Mouse (Mus musculus): ENCODE measurements at regions not wholly inside any gene's neighbourhood (a gene's known extent, or its start where the extent isn't known, plus 50 kb on each side); places are given as distances from the start of the nearest gene placed in this dataset.
A peak's percentile ranks its signal among the peaks of the same experiment; 100 is the strongest.

DNA sequence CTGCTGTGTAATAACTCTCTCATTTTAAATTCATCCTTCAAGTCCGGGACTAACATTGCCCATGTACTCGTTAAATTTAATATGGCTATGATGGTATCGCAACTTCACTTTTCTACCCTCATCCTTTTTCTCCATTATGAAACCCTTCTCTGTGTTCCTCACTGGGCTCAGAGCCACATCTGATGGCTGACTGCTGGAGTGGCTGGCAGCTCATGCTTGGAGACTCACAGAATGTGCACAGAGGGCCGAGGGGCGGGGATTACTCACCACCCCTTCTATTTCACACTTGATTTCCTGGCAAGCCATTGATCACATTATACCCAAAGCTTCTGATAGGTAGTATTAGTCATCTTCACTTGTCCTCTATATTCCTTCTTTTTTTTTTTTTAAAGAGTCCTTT, 81.1 kb upstream of the Vwde start:
- Histone ChIP-seq H3K27me3 (ENCODE audit: control insufficient read depth, insufficient read depth, low read length) (no peaks in the 10 kb centered on the region), H3K4me2 (ENCODE audit: low read depth, severe bottlenecking) (no peak overlapping the region), H3K4me3 (ENCODE audit: low read depth, low read length) (no peak overlapping the region), H3K36me3 (ENCODE audit: control insufficient read depth, insufficient read depth, low read length) (no peaks in the 10 kb centered on the region), H3K9ac (ENCODE audit: low read length) (no peak overlapping the region), H3K9me3 (ENCODE audit: control insufficient read depth, low read length) (no peaks in the 10 kb centered on the region), H3K4me1 (ENCODE audit: control insufficient read depth, insufficient read depth, low read length) (no peaks in the 10 kb centered on the region), H3K27ac (replicated peaks; ENCODE audit: low read depth, low read length) (no peak overlapping the region)
- WGBS, result 86% methylated on average over 5 of the region's 5 CpGs
- DNase-seq (ENCODE audit: low spot score), result no peak
- ATAC-seq (ENCODE audit: insufficient number of reproducible peaks, low FRiP score, low TSS enrichment, low read depth), result no peak

DNA sequence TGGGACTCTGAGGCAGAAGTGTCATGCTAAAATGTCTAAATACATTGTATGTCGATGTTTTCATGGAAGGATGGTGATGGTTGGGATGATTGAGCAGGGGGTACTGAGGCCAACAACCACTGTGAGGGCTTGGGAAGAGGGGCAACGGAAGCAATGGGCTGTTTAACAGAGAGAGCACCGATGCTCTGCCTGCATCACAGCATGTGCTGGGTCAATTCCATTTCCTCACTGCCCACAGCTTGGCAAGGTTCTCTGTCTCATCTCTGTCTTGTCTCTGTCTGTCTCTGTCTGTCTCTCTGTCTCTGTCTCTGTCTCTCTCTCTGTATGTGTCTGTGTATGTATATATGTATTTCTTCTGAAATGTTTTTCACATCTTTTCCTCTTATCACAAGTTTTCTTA, 73.4 kb upstream of the Vwde start:
- no peak overlapping the region for H3K4me3 ChIP-seq (ENCODE audit: low read depth, low read length)
- no peaks in the 10 kb centered on the region for H3K36me3 ChIP-seq (ENCODE audit: control insufficient read depth, insufficient read depth, low read length)
- no peak overlapping the region for H3K9ac ChIP-seq (ENCODE audit: low read length)
- H3K27ac ChIP-seq (replicated peaks; ENCODE audit: low read depth, low read length), result no peak overlapping the region
- H3K27me3 ChIP-seq (ENCODE audit: control insufficient read depth, insufficient read depth, low read length), result no peaks in the 10 kb centered on the region
- no peak for DNase-seq (ENCODE audit: low spot score)
- H3K9me3 ChIP-seq (ENCODE audit: control insufficient read depth, low read length), result no peaks in the 10 kb centered on the region
- no peaks in the 10 kb centered on the region for H3K4me1 ChIP-seq (ENCODE audit: control insufficient read depth, insufficient read depth, low read length)
- 85% methylated on average over 3 of the region's 3 CpGs for WGBS
- no peak overlapping the region for H3K4me2 ChIP-seq (ENCODE audit: low read depth, severe bottlenecking)
- no peak for ATAC-seq (ENCODE audit: insufficient number of reproducible peaks, low FRiP score, low TSS enrichment, low read depth)

DNA sequence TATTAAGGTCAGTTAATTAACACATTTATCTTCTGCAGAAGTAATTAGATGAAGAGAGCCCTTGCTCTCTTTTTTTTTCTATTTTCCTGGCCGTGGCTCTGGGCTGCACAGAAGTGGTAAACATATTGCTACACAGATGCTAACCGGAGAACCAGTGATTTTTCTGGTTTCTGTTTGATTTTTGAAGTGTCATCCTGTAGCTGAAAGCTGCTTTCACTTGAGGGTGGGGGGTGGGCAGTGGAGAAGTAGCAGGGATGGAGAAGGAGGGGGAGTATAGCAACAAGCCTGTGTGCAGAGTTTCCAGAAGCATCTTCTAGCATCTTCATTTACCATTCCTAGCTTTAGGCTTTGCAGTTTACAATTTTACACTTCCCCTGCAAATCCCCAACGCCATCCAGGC, 72.3 kb upstream of the Vwde start:
- Histone ChIP-seq H3K27ac (replicated peaks; ENCODE audit: low read depth, low read length) (no peak overlapping the region), H3K9me3 (ENCODE audit: control insufficient read depth, low read length) (no peaks in the 10 kb centered on the region), H3K9ac (ENCODE audit: low read length) (no peak overlapping the region), H3K27me3 (ENCODE audit: control insufficient read depth, insufficient read depth, low read length) (no peaks in the 10 kb centered on the region), H3K4me1 (ENCODE audit: control insufficient read depth, insufficient read depth, low read length) (no peaks in the 10 kb centered on the region), H3K4me3 (ENCODE audit: low read depth, low read length) (no peak overlapping the region), H3K4me2 (ENCODE audit: low read depth, severe bottlenecking) (no peak overlapping the region), H3K36me3 (ENCODE audit: control insufficient read depth, insufficient read depth, low read length) (no peaks in the 10 kb centered on the region)
- no peak for DNase-seq (ENCODE audit: low spot score)
- no peak for ATAC-seq (ENCODE audit: insufficient number of reproducible peaks, low FRiP score, low TSS enrichment, low read depth)
- 73% methylated on average over 3 of the region's 3 CpGs for WGBS

DNA sequence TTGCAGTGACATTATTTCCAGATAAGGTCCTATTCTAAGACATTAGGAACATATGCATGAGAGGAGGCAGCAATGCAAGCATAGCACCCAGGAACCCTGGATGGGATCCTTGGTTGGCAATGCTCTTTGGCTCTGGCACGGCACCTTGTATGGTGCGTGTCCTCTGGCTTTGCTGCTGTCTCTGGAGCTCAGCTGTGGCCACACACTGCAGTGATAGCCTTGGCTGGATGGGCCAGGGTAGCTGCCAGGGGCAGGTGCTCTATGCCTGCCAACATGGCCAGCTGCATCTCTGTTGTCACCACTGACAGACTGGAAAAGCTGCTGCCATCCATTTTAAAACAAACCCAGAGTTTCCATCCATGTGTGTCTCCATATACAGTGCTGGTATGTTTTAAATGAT, 71.3 kb upstream of the Vwde start:
- Histone ChIP-seq H3K9ac (ENCODE audit: low read length) (no peak overlapping the region), H3K4me2 (ENCODE audit: low read depth, severe bottlenecking) (no peak overlapping the region), H3K4me1 (ENCODE audit: control insufficient read depth, insufficient read depth, low read length) (no peaks in the 10 kb centered on the region), H3K27ac (replicated peaks; ENCODE audit: low read depth, low read length) (no peak overlapping the region), H3K4me3 (ENCODE audit: low read depth, low read length) (no peak overlapping the region), H3K27me3 (ENCODE audit: control insufficient read depth, insufficient read depth, low read length) (no peaks in the 10 kb centered on the region), H3K9me3 (ENCODE audit: control insufficient read depth, low read length) (no peaks in the 10 kb centered on the region), H3K36me3 (ENCODE audit: control insufficient read depth, insufficient read depth, low read length) (no peaks in the 10 kb centered on the region)
- DNase-seq (ENCODE audit: low spot score) (no peak), ATAC-seq (ENCODE audit: insufficient number of reproducible peaks, low FRiP score, low TSS enrichment, low read depth) (no peak)
- 87% methylated on average over 2 of the region's 2 CpGs for WGBS

DNA sequence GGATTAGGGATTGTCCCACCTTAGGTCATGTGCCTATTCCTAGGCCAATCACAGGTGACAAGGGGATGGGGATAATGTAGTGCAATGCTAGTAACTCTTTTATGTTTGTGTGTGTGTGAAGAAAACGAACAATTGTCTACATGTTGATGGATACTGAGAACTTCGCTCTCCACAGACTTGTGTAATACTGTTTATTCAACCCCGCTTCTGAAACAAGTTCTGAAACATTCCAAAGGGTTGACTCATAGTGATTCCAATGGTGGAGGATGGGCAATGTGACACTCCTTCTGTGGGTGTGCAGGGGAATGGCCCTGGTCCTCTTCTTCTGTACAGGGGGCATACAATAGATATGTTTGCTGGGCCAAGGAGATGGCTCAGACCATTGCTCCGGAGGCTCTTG, 69.6 kb upstream of the Vwde start:
- Histone ChIP-seq H3K36me3 (ENCODE audit: control insufficient read depth, insufficient read depth, low read length) (no peaks in the 10 kb centered on the region), H3K9me3 (ENCODE audit: control insufficient read depth, low read length) (no peaks in the 10 kb centered on the region), H3K27ac (replicated peaks; ENCODE audit: low read depth, low read length) (no peak overlapping the region), H3K4me3 (ENCODE audit: low read depth, low read length) (no peak overlapping the region), H3K4me1 (ENCODE audit: control insufficient read depth, insufficient read depth, low read length) (no peaks in the 10 kb centered on the region), H3K4me2 (ENCODE audit: low read depth, severe bottlenecking) (no peak overlapping the region), H3K9ac (ENCODE audit: low read length) (no peak overlapping the region), H3K27me3 (ENCODE audit: control insufficient read depth, insufficient read depth, low read length) (no peaks in the 10 kb centered on the region)
- DNase-seq (ENCODE audit: low spot score) (no peak), ATAC-seq (ENCODE audit: insufficient number of reproducible peaks, low FRiP score, low TSS enrichment, low read depth) (no peak)
- 85% methylated on average over 4 of the region's 4 CpGs for WGBS

DNA sequence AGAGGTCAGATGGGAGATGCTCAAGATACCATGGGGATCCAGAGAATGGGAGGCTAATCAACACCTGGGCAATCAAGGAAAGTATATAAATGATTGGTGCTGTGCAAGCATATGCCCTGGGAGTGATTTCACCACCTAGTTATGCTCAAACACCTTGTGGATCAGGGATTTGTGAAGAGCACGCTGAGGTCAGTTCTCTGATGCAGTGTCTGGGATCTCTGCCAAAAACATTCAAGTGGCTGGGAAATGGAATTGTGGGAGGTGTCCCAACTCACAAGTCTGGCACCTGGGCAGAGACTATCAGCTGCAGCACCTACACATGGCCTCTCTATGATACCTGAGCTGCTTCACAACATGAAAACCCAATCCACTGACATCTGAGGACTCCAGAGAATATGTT, 63.7 kb upstream of the Vwde start:
- WGBS, result 83% methylated on average over 1 of the region's 1 CpGs
- DNase-seq (ENCODE audit: low spot score), result no peak
- H3K27ac ChIP-seq (replicated peaks; ENCODE audit: low read depth, low read length), result no peak overlapping the region
- H3K4me1 ChIP-seq (ENCODE audit: control insufficient read depth, insufficient read depth, low read length), result no peaks in the 10 kb centered on the region
- H3K9me3 ChIP-seq (ENCODE audit: control insufficient read depth, low read length), result no peaks in the 10 kb centered on the region
- ATAC-seq (ENCODE audit: insufficient number of reproducible peaks, low FRiP score, low TSS enrichment, low read depth), result no peak
- no peak overlapping the region for H3K4me3 ChIP-seq (ENCODE audit: low read depth, low read length)
- H3K4me2 ChIP-seq (ENCODE audit: low read depth, severe bottlenecking), result no peak overlapping the region
- H3K27me3 ChIP-seq (ENCODE audit: control insufficient read depth, insufficient read depth, low read length), result no peaks in the 10 kb centered on the region
- no peaks in the 10 kb centered on the region for H3K36me3 ChIP-seq (ENCODE audit: control insufficient read depth, insufficient read depth, low read length)
- H3K9ac ChIP-seq (ENCODE audit: low read length), result no peak overlapping the region

DNA sequence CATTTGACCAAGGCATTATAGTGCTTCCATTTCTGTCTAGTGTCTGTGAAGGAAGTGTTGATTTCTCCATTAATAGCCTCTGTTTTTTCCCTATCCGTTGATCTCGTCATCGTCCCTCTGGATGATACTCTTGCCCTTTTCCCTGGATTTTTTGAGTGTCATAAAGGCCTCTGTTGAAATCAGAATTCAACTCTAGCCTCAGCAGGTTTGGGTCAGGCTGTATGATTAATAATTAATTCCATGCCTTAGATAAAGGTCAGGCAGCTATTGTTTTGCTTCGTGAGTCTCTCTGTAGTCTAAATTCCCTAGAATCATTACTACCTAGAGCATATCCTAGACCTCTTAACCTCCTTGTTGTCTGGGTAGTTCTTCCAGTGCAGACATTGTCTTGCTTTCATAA, 63.0 kb upstream of the Vwde start:
- H3K4me3 ChIP-seq (ENCODE audit: low read depth, low read length), result no peak overlapping the region
- no peak overlapping the region for H3K4me2 ChIP-seq (ENCODE audit: low read depth, severe bottlenecking)
- H3K4me1 ChIP-seq (ENCODE audit: control insufficient read depth, insufficient read depth, low read length), result no peaks in the 10 kb centered on the region
- DNase-seq (ENCODE audit: low spot score) (no peak), ATAC-seq (ENCODE audit: insufficient number of reproducible peaks, low FRiP score, low TSS enrichment, low read depth) (no peak)
- 91% methylated on average over 4 of the region's 4 CpGs for WGBS
- no peak overlapping the region for H3K27ac ChIP-seq (replicated peaks; ENCODE audit: low read depth, low read length)
- H3K27me3 ChIP-seq (ENCODE audit: control insufficient read depth, insufficient read depth, low read length), result no peaks in the 10 kb centered on the region
- no peak overlapping the region for H3K9ac ChIP-seq (ENCODE audit: low read length)
- no peaks in the 10 kb centered on the region for H3K36me3 ChIP-seq (ENCODE audit: control insufficient read depth, insufficient read depth, low read length)
- H3K9me3 ChIP-seq (ENCODE audit: control insufficient read depth, low read length), result no peaks in the 10 kb centered on the region

DNA sequence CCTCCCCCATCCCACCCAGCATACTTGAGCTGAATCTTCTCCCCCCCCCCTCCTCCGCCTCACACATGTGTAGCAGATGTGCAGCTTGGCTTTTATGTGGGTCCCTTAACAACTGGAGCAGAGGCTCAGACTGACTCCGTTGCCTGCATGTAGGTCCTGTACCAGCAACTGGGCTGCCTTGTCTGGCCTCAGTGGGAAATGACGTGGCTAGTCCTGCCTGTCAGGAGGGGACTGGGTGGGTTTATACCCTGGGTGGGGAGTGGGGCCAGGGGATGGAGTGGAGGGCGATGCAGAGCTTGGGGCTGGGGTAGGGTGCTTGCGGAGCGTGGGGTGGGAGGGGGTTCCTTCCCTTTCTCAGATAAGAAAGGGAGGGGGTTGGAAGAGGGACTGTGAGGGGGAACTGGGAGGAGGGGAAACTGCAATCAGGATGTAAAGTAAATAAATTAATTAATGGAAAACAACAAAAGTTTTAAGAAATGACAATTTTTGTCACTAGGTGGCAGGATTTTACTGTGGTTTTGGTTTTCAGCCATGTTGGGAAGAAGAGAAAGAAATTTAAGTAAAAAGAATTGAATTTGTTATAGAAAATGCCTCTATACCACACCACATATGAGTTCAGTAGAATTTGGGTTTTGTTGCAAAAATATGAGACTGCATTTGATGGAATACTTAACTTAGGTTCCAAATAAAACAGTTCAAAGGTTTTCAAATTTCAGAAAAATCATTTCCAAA, 61.9 kb upstream of the Vwde start:
- Histone ChIP-seq H3K36me3 (ENCODE audit: control insufficient read depth, insufficient read depth, low read length) (no peaks in the 10 kb centered on the region), H3K4me1 (ENCODE audit: control insufficient read depth, insufficient read depth, low read length) (no peaks in the 10 kb centered on the region), H3K9me3 (ENCODE audit: control insufficient read depth, low read length) (no peaks in the 10 kb centered on the region), H3K4me3 (ENCODE audit: low read depth, low read length) (no peak overlapping the region), H3K4me2 (ENCODE audit: low read depth, severe bottlenecking) (no peak overlapping the region), H3K27ac (replicated peaks; ENCODE audit: low read depth, low read length) (no peak overlapping the region), H3K9ac (ENCODE audit: low read length) (no peak overlapping the region), H3K27me3 (ENCODE audit: control insufficient read depth, insufficient read depth, low read length) (no peaks in the 10 kb centered on the region)
- peak; percentile 23 for DNase-seq (ENCODE audit: low spot score)
- ATAC-seq (ENCODE audit: insufficient number of reproducible peaks, low FRiP score, low TSS enrichment, low read depth), result peak; percentile 52; the same call in 1 of the 2 replicates
- 48% methylated on average over 6 of the region's 6 CpGs for WGBS

DNA sequence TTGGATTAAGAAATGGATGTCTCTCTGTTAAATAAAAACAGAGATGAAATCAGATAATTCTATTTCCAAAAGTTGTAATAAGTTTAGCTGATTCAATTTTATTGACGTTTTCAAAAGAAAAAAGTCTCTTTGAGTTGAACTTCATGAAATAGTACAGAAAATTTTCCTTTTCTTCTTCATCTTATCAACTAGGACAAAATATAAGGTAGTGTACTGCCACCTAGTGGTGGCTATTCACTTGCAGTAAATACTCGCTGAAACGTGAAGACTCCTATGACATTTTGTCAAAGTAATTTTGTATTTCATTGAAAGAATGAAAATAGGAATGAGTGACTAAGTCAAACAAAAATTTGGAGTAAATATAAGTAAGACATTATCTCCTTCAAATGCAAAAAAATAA, 56.1 kb upstream of the Vwde start:
- no peaks in the 10 kb centered on the region for H3K27me3 ChIP-seq (ENCODE audit: control insufficient read depth, insufficient read depth, low read length)
- no peaks in the 10 kb centered on the region for H3K4me1 ChIP-seq (ENCODE audit: control insufficient read depth, insufficient read depth, low read length)
- ATAC-seq (ENCODE audit: insufficient number of reproducible peaks, low FRiP score, low TSS enrichment, low read depth), result no peak
- no peaks in the 10 kb centered on the region for H3K36me3 ChIP-seq (ENCODE audit: control insufficient read depth, insufficient read depth, low read length)
- no peak overlapping the region for H3K27ac ChIP-seq (replicated peaks; ENCODE audit: low read depth, low read length)
- no peak overlapping the region for H3K9ac ChIP-seq (ENCODE audit: low read length)
- peak; percentile 55 for DNase-seq (ENCODE audit: low spot score)
- 2% methylated on average over 3 of the region's 3 CpGs for WGBS
- no peak overlapping the region for H3K4me3 ChIP-seq (ENCODE audit: low read depth, low read length)
- H3K9me3 ChIP-seq (ENCODE audit: control insufficient read depth, low read length), result no peaks in the 10 kb centered on the region
- no peak overlapping the region for H3K4me2 ChIP-seq (ENCODE audit: low read depth, severe bottlenecking)
